Mouse (Mus musculus): ENCODE measurements around the gene Ncr1.
"Not testable (repeated sequence)": the region's sequence is repeated elsewhere in the genome, so short reads cannot be mapped to it uniquely, and the experiment has no call there.

- not testable (repeated sequence) for TF ChIP-seq CEBPB (IDR thresholded peaks at IDR 0.05; ENCODE audit: low read depth); CTCF (IDR thresholded peaks at IDR 0.05; ENCODE audit: control insufficient read depth, insufficient read depth, insufficient read length); MYOD1 (IDR thresholded peaks at IDR 0.05; ENCODE audit: control insufficient read depth, insufficient read length, low read depth); MAX (IDR thresholded peaks at IDR 0.05); USF1 (IDR thresholded peaks at IDR 0.05; ENCODE audit: low read depth)
These were observed 24.4 kb upstream of the Ncr1 start for GRCm38 (mm10) chr7:4313109-4313508.

Data from C2C12 (cell line).